Mouse (Mus musculus): Measurements from ENCODE around the gene Jak3. TPM values are rescaled to one million over a fixed set of nuclear protein-coding genes. Genes with fewer than 3 reads are reported as not detected.
"Not testable (repeated sequence)": the region's sequence is repeated elsewhere in the genome, so short reads cannot be mapped to it uniquely, and the experiment has no call there.

Gene Jak3
- total RNA-seq, 2 experiments from 2014 or later: 1.8 TPM

- DNase-seq: no peak
- intact Hi-C loops (cut with DNase I): no loop called here
Observed at GRCm38 (mm10) chr8:71684701-71685100, 8.6 kb downstream of the Jak3 start.

GRCm38 (mm10) chr8:71685573-71685972, 9.5 kb downstream of the Jak3 start:
- no peak for DNase-seq
- intact Hi-C loops (cut with DNase I): no loop called here

GRCm38 (mm10) chr8:71686143-71686734, 10.1 kb downstream of the Jak3 start:
- no peak for DNase-seq
- intact Hi-C loops (cut with DNase I): no loop called here

- peak in 1 of 2 experiments; percentile 2 for DNase-seq
- intact Hi-C loops (cut with DNase I): no loop called here
Observed at GRCm38 (mm10) chr8:71687616-71688015, 11.5 kb downstream of the Jak3 start.

GRCm38 (mm10) chr8:71689028-71689427, 12.9 kb downstream of the Jak3 start, which contains the start of gene Insl3:
Gene Insl3, plus strand, starts transcription at chr8:71689214.
- no peak for DNase-seq
- intact Hi-C loops (cut with DNase I): no loop called here

GRCm38 (mm10) chr8:71692509-71692908, 16.4 kb downstream of the Jak3 start:
- DNase-seq: no peak
- intact Hi-C loops (cut with DNase I): no loop called here

- DNase-seq: no peak
- intact Hi-C loops (cut with DNase I): no loop called here
Observed at GRCm38 (mm10) chr8:71693166-71694041, 17.3 kb downstream of the Jak3 start.

GRCm38 (mm10) chr8:71695456-71695855, 19.4 kb downstream of the Jak3 start:
- intact Hi-C loops (cut with DNase I); DNase-seq: not testable (repeated sequence)

- DNase-seq: peak in 1 of 2 experiments; percentile 39
- intact Hi-C loops (cut with DNase I): loop anchor here (5.0 kb wide), 1 partner anchor 422 kb away; no protein-coding TSS in a partner anchor
Observed at GRCm38 (mm10) chr8:71700493-71701269, 24.6 kb downstream of the Jak3 start.

GRCm38 (mm10) chr8:71701414-71702086, 25.5 kb downstream of the Jak3 start, which contains the start of gene B3gnt3:
Gene B3gnt3, minus strand, starts transcription at chr8:71701789.
- intact Hi-C loops (cut with DNase I): loop anchor here (5.0 kb wide), 1 partner anchor 421 kb away; no protein-coding TSS in a partner anchor
- DNase-seq: no peak

GRCm38 (mm10) chr8:71702087-71702432, 26.0 kb downstream of the Jak3 start:
- intact Hi-C loops (cut with DNase I): loop anchor here (5.0 kb wide), 1 partner anchor 420 kb away; no protein-coding TSS in a partner anchor

GRCm38 (mm10) chr8:71702923-71703322, 26.8 kb downstream of the Jak3 start:
- intact Hi-C loops (cut with DNase I): loop anchor here (5.0 kb wide), 1 partner anchor 419 kb away; no protein-coding TSS in a partner anchor

More at GRCm38 (mm10) chr8:71702087-71702432, 26.0 kb downstream of the Jak3 start:
- DNase-seq: no peak

GRCm38 (mm10) chr8:71703400-71703799, 27.3 kb downstream of the Jak3 start:
- DNase-seq: not testable (repeated sequence)
- intact Hi-C loops (cut with DNase I): loop anchor here (5.0 kb wide), 1 partner anchor 419 kb away; no protein-coding TSS in a partner anchor

More at GRCm38 (mm10) chr8:71702923-71703322, 26.8 kb downstream of the Jak3 start:
- no peak for DNase-seq

- DNase-seq: no peak
- intact Hi-C loops (cut with DNase I): no loop called here
Observed at GRCm38 (mm10) chr8:71707874-71708273, 31.8 kb downstream of the Jak3 start.

GRCm38 (mm10) chr8:71709134-71709799, 33.2 kb downstream of the Jak3 start:
- intact Hi-C loops (cut with DNase I): no loop called here
- no peak for DNase-seq

GRCm38 (mm10) chr8:71709800-71710446, 33.8 kb downstream of the Jak3 start:
- DNase-seq: peak; percentile 45 to 50

GRCm38 (mm10) chr8:71711574-71711973, 35.5 kb downstream of the Jak3 start:
- intact Hi-C loops (cut with DNase I): no loop called here
- DNase-seq: no peak

More at GRCm38 (mm10) chr8:71709800-71710446, 33.8 kb downstream of the Jak3 start:
- intact Hi-C loops (cut with DNase I): no loop called here

GRCm38 (mm10) chr8:71715531-71715930, 39.4 kb downstream of the Jak3 start:
- intact Hi-C loops (cut with DNase I): no loop called here
- no peak for DNase-seq

- no peak for DNase-seq
- intact Hi-C loops (cut with DNase I): no loop called here
Observed at GRCm38 (mm10) chr8:71716561-71717053, 40.5 kb downstream of the Jak3 start.
